Mouse (Mus musculus): ENCODE measurements around the gene Als2cr12. TPM values are rescaled to one million over a fixed set of nuclear protein-coding genes. Genes with fewer than 3 reads are reported as not detected.
"Not testable (repeated sequence)": the region's sequence is repeated elsewhere in the genome, so short reads cannot be mapped to it uniquely, and the experiment has no call there.

The Als2cr12 gene
- polyA plus RNA-seq, 1 experiment from 2014 or later = not detected

DNA sequence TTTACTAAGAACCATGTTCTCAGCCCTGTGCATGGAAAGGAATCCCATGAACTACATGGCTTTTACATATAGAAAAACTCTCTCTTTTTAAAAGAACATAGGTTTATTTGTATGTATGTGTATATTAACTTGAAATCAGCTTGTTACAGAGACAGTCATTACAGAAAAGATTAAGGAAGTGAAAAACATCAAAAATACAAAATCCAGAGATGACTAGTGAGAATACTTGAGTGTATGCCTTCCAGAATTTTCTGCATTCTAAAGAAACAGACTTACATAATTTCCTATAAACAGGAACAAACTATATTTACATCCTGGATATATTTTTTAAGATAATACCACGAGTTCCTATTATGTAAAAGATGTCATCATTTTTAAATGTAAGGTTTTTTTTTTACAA is 2.1 kb downstream of the Als2cr12 start:
- no peaks in the 10 kb centered on the region for H3K4me1 ChIP-seq
- WGBS = 88% methylated on average over 1 of the region's 1 CpGs
- no peaks in the 10 kb centered on the region for H3K27me3 ChIP-seq (ENCODE audit: insufficient read depth, poor library complexity, severe bottlenecking)
- H3K36me3 ChIP-seq = no peaks in the 10 kb centered on the region
- no peak overlapping the region for H3K4me3 ChIP-seq
- no peaks in the 10 kb centered on the region for H3K9me3 ChIP-seq
- H3K27ac ChIP-seq = no peak overlapping the region
- DNase-seq (ENCODE audit: low spot score) = no peak

DNA sequence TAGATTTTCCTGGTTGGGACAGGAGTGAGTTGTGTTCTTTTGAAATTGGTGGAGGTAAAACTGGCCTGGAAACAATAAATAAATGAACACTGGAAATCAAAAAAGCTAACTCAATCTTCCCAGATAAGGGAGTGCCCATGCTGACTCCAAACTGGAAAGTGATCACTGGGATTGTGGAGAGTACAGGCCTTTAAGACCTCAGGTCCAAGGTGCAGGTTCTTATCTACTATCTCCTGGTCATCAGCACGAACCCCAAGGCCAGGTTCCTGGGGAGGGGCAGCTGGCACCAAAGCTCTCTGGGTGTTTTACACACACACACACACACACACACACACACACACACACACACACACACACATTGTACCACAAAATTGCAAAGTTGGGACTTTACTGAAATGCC is 4.1 kb downstream of the Als2cr12 start:
- not testable (repeated sequence) for H3K36me3 ChIP-seq; H3K27me3 ChIP-seq (ENCODE audit: insufficient read depth, poor library complexity, severe bottlenecking); H3K27ac ChIP-seq; H3K9me3 ChIP-seq; DNase-seq (ENCODE audit: low spot score); H3K4me3 ChIP-seq; H3K4me1 ChIP-seq
- WGBS = 38% methylated on average over 1 of the region's 1 CpGs

DNA sequence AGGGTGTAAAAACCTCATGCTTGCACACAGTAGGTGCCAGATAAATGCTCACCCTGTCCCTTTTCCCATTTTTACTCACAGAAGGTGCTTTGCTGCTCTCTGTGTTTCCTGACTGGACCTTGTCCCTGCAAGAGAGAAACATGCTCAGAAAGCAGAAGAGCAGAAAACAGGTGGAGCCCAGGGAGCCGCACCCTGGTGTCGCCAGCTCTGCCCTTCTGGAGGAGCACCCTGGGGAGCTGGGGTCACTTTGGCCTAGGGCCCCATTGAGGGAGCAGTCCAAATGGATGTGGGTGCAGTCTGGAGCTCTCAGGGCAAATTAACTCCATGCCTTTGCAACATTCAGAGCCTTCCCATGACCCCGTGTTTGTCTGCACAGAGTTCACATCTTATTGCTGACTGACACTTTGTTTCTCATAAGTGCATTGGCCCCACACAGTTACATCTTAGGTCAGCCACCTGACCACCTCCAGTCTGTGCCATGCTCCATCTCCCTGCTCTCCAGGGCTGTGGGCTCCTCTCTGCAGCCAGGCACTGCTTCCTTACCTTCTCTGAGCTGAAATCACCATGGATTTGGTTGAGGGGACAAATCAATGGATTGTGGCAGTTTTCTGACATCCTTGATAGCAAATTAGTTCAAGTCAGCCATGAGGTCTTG is 4.8 kb downstream of the Als2cr12 start:
- not testable (repeated sequence) for H3K4me1 ChIP-seq; H3K27ac ChIP-seq; H3K27me3 ChIP-seq (ENCODE audit: insufficient read depth, poor library complexity, severe bottlenecking); H3K4me3 ChIP-seq; DNase-seq (ENCODE audit: low spot score); H3K36me3 ChIP-seq; H3K9me3 ChIP-seq
- 63% methylated on average over 2 of the region's 3 CpGs for WGBS

DNA sequence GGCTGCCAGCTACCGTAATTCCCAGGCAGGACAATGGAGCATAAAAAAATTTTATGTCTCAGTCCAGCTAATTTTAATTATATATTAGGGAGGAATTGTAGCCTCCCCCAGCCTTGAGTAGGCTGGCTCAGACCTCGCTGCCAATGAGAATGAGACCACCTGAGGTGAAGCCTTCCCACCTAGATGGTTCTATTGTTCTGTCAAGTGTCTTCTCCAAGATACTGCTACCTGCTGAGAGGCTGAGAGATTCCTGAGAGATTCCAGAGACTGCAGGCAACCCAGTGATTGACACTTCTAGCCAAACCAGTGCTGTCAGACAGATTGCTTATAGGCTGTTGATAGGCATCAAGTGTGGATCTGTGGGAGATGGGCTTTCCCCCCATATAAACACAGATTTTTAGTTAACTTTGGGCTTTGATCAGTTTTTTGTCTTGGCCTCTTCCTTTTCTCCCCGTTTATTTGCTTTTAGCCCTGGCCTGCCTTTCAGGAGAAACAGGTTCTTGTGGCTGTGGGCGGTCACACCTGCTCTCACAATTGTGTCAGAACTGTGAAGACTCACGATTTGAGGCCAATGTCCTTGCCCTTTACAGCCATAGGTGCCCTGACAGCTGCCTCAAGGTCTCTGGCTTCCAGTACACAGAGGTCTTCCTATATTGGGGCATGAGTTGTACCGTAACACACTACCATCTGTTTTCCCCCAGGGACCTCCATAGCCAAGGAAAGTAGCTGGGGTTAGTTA is 5.6 kb downstream of the Als2cr12 start:
- no peaks in the 10 kb centered on the region for H3K36me3 ChIP-seq
- H3K4me3 ChIP-seq = no peak overlapping the region
- H3K27me3 ChIP-seq (ENCODE audit: insufficient read depth, poor library complexity, severe bottlenecking) = no peaks in the 10 kb centered on the region
- H3K4me1 ChIP-seq = no peaks in the 10 kb centered on the region
- H3K9me3 ChIP-seq = no peaks in the 10 kb centered on the region
- no peak overlapping the region for H3K27ac ChIP-seq
- DNase-seq (ENCODE audit: low spot score) = no peak
- WGBS = 58% methylated on average over 6 of the region's 6 CpGs

DNA sequence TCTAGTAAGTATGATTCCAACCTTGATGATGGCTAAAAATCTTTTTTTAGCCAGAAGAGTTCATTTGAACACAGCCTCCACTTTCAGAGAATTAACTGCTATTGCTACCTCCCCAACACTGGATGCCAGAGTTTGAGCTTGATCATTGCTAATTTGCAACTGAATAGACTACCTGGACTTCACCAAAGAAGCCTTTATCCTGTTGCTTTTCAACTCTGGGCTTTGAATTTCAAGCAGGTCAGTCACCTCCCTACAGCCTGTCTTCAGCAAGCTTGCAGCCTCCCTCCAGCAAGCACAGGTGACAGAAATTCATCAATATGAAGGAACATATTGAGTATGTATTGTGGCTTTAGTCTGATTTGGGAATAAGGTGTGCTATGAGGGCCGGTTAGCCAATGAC is 6.4 kb downstream of the Als2cr12 start:
- Histone ChIP-seq H3K27me3 (ENCODE audit: insufficient read depth, poor library complexity, severe bottlenecking) (no peaks in the 10 kb centered on the region), H3K4me3 (no peak overlapping the region), H3K27ac (no peak overlapping the region), H3K36me3 (no peaks in the 10 kb centered on the region), H3K9me3 (no peaks in the 10 kb centered on the region), H3K4me1 (no peaks in the 10 kb centered on the region)
- DNase-seq (ENCODE audit: low spot score) = no peak
- WGBS = 92% methylated on average over 1 of the region's 1 CpGs

DNA sequence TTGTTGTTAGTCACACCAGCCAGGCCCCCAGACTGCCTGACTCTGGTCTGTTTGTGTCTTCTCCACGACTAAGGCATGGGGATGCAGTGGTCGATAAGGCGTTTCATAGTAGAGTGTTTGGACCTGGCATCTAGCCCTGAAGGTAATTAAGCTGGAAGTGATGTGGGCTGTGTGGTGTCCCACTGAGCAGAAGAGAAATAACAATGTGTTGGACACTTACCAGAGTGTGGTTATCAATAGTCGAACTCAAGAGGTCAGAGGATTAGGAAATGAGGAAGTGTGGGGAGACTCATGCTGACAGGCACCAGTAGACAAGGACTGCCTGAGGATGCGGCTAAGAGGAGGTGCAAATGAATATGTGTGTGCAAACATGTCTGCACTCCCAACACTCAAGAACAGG is 17.4 kb downstream of the Als2cr12 start:
- H3K27ac ChIP-seq; DNase-seq (ENCODE audit: low spot score); H3K4me1 ChIP-seq; H3K4me3 ChIP-seq; H3K9me3 ChIP-seq; H3K27me3 ChIP-seq (ENCODE audit: insufficient read depth, poor library complexity, severe bottlenecking); H3K36me3 ChIP-seq: not testable (repeated sequence)
- WGBS = 50% methylated on average over 5 of the region's 5 CpGs

DNA sequence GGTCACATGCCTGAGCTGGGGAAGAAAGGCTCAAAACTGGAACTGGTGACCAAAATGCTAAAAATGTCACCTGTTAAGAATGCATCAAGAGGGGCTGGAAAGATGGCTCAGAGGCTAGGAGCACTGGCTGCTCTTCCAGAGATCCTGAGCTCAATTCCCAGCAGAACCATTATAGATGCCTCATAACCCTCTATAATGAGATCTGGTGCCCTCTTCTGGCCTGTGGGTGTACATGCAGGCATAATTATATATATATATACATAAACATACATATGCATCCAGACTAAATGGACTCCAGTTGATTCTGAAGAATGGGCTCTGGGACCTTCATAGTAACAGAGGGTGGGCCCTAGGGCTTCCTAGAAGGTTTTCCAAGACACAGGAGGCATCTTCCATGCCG is 18.2 kb downstream of the Als2cr12 start:
- DNase-seq (ENCODE audit: low spot score) = no peak
- Histone ChIP-seq H3K27me3 (ENCODE audit: insufficient read depth, poor library complexity, severe bottlenecking) (no peaks in the 10 kb centered on the region), H3K4me3 (no peak overlapping the region), H3K27ac (no peak overlapping the region), H3K36me3 (no peaks in the 10 kb centered on the region), H3K9me3 (no peaks in the 10 kb centered on the region), H3K4me1 (no peaks in the 10 kb centered on the region)
- WGBS = 83% methylated on average over 1 of the region's 1 CpGs

DNA sequence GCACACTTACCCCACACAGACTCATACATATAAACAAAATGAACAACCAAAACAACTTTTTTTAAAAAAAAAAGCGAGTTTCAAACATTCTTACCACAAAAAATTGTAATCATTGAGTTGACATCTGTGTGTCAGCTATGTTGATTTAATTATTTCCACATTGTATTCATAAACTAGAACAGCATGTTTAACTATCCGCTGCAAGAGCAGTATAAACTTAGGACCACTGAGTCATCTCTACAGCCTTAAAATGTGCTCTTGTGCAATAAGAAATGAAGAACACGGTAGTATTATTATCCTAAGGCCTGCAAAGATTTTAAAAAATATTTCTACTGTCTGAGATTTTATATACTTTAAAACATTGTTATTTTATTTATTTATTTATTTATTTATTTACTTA is 20.8 kb downstream of the Als2cr12 start:
- Histone ChIP-seq H3K4me1 (no peaks in the 10 kb centered on the region), H3K4me3 (no peak overlapping the region), H3K36me3 (no peaks in the 10 kb centered on the region), H3K27me3 (ENCODE audit: insufficient read depth, poor library complexity, severe bottlenecking) (no peaks in the 10 kb centered on the region), H3K9me3 (no peaks in the 10 kb centered on the region), H3K27ac (no peak overlapping the region)
- WGBS = 81% methylated on average over 3 of the region's 3 CpGs
- DNase-seq (ENCODE audit: low spot score) = no peak

DNA sequence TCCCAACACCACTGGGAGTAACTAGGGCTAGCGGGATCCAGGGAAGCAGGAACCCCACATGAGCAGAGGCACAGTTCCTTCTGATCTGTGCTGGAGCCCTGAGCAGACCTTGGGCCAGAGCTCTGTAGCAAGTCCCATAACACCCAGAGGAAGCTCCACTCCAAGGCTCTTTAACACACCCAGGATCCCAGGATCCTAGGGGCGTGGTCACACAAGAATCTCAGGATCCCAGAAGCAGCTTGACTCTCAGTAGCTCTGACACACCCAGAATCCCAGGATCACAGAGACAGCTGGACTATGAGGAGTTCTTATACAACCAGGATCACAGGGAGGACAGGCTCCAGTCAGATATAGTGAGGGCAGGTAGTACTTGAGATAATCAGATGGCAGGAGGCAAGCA is 23.7 kb downstream of the Als2cr12 start:
- H3K4me3 ChIP-seq = no peak overlapping the region
- no peaks in the 10 kb centered on the region for H3K27me3 ChIP-seq (ENCODE audit: insufficient read depth, poor library complexity, severe bottlenecking)
- H3K4me1 ChIP-seq = no peaks in the 10 kb centered on the region
- no peak for DNase-seq (ENCODE audit: low spot score)
- no peak overlapping the region for H3K27ac ChIP-seq
- H3K36me3 ChIP-seq = no peaks in the 10 kb centered on the region
- no peaks in the 10 kb centered on the region for H3K9me3 ChIP-seq
- 81% methylated on average over 2 of the region's 2 CpGs for WGBS

DNA sequence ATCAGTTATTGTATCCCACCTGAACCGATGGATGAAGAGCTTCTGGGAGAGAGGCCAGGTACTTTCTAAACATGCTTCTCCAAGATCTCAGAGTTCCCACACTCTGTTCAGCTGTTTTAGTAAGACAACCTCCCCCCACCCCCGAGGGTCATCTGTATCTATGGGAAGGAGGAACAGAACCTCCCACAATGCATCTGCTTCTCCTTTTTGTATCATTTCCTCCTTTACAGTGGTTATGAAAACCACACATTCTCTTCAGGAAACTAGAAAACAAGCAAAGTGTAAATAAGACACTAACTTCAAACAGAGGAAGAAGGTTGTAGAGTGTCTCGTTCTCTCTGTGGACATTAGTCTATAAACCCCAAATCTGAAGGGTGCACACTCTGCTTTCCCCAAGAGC is 26.2 kb downstream of the Als2cr12 start:
- H3K27me3 ChIP-seq (ENCODE audit: insufficient read depth, poor library complexity, severe bottlenecking); H3K4me1 ChIP-seq; H3K4me3 ChIP-seq; H3K36me3 ChIP-seq; H3K27ac ChIP-seq; H3K9me3 ChIP-seq; DNase-seq (ENCODE audit: low spot score): not testable (repeated sequence)
- WGBS = 74% methylated on average over 3 of the region's 3 CpGs

DNA sequence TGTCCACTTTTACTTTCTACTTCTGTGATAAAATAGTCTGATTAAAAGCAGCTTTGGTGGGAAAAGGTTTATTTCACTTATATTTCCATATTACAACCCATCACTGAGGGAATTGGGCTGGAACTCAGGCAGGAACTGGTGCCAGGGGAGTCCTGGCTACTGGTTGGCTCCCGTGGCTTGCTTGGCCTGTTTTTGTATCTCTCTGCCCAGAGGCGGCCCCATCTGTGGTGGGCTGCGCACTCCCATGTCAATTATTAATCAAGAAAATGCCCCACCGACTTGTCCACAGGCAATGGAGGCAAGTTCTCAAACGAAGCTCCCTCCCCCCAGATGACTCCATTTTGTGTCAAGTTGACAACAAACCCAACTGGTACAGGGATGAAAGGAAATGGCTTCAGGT is 27.6 kb downstream of the Als2cr12 start:
- WGBS = 81% methylated on average over 5 of the region's 5 CpGs
- H3K4me1 ChIP-seq = no peaks in the 10 kb centered on the region
- DNase-seq (ENCODE audit: low spot score) = no peak
- H3K36me3 ChIP-seq = no peaks in the 10 kb centered on the region
- no peak overlapping the region for H3K27ac ChIP-seq
- no peak overlapping the region for H3K4me3 ChIP-seq
- no peaks in the 10 kb centered on the region for H3K27me3 ChIP-seq (ENCODE audit: insufficient read depth, poor library complexity, severe bottlenecking)
- no peaks in the 10 kb centered on the region for H3K9me3 ChIP-seq

DNA sequence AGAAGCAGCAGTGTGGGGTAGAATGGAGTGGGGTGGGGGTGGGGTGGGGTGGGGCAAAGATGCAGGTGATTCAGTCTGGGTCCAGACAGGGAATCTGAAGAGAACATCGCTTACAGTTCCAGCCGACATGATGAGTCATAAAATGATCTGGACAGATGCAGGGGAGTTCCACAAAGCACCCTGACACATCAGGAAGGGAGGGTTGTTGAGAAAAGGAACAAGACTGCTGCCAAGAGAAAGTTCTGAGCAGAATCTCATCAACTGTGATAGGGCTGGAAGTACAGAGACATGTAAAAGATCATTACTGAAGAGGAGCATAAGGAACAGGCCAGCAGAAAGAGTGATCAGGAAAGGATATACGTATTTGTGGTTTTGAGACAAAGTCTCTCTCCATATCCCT is 32.4 kb downstream of the Als2cr12 start:
- 80% methylated on average over 3 of the region's 3 CpGs for WGBS
- not testable (repeated sequence) for H3K27me3 ChIP-seq (ENCODE audit: insufficient read depth, poor library complexity, severe bottlenecking); H3K4me1 ChIP-seq; H3K36me3 ChIP-seq; H3K27ac ChIP-seq; DNase-seq (ENCODE audit: low spot score); H3K4me3 ChIP-seq; H3K9me3 ChIP-seq

DNA sequence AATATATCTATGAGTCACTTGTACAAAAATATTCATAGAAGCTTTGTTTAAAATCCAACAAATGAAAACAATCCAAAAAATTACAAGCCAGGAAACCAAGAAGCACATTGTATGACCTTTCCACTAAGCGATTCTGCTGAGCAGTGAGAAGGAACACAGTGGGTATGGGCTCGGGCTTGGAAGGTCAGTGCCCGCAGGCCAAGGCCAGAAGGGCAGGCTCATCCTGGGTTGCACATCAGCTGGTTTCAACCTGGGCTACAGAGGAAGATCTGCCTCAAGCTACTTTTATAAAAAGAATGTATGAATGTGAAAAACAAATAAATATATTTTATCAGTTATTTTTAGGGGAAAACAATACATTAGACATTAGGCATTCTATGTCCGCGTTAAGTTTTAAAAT is 33.1 kb downstream of the Als2cr12 start:
- WGBS = 86% methylated on average over 5 of the region's 5 CpGs

More for the DNA sequence above, 33.1 kb downstream of the Als2cr12 start:
- not testable (repeated sequence) for DNase-seq (ENCODE audit: low spot score); H3K4me1 ChIP-seq; H3K36me3 ChIP-seq; H3K27ac ChIP-seq; H3K4me3 ChIP-seq; H3K27me3 ChIP-seq (ENCODE audit: insufficient read depth, poor library complexity, severe bottlenecking); H3K9me3 ChIP-seq
